Mouse (Mus musculus) spleen, adult 2 months (tissue): ENCODE results near the gene Cnot4.

ENCODE experiments used
- CTCF ChIP-seq: fragments of 200-500 bp; IDR thresholded peaks from 2 replicates; pipeline ENCODE4 v1.5.1; 2011; ENCODE audit warnings: mild to moderate bottlenecking, inconsistent platforms; ENCODE audit not compliant: insufficient read depth, insufficient read length, insufficient replicate concordance; ENCODE audit errors: extremely low read depth
- POLR2A ChIP-seq: fragments of 200-500 bp; IDR thresholded peaks from 2 replicates; pipeline ENCODE4 v1.6.1; 2011; ENCODE audit warnings: low read depth, low read length, inconsistent platforms

GRCm38 (mm10) chr6:35011953-35012352 is 121.6 kb downstream of the Cnot4 start:
- no peak for TF ChIP-seq CTCF
- no peak for TF ChIP-seq POLR2A
